Mouse (Mus musculus) telencephalon, adult 2 months (tissue): ENCODE measurements around the gene Jrkl.

ENCODE experiments used
- DNase-seq: peaks from one replicate; pipeline ENCODE4 v3.0.0-alpha.2; 2011; ENCODE audit warnings: low read depth, low spot score

Jrkl gene

GRCm38 (mm10) chr9:13245481-13245880 lies at the start of gene Jrkl:
Gene Jrkl, minus strand, starts transcription at chr9:13245829.
- peak; percentile 24 for DNase-seq

GRCm38 (mm10) chr9:13287482-13287881 lies 41.9 kb upstream of the Jrkl start:
- DNase-seq = no peak

GRCm38 (mm10) chr9:13273219-13273618 lies 27.6 kb upstream of the Jrkl start:
- no peak for DNase-seq

GRCm38 (mm10) chr9:13260980-13261379 lies 15.4 kb upstream of the Jrkl start:
- no peak for DNase-seq

GRCm38 (mm10) chr9:13258173-13258572 lies 12.5 kb upstream of the Jrkl start:
- DNase-seq = no peak

GRCm38 (mm10) chr9:13256726-13257125 lies 11.1 kb upstream of the Jrkl start:
- DNase-seq = no peak

- no peak for DNase-seq
Observed at GRCm38 (mm10) chr9:13251251-13251650, 5.6 kb upstream of the Jrkl start.

GRCm38 (mm10) chr9:13248104-13248503 lies 2.5 kb upstream of the Jrkl start:
- no peak for DNase-seq

GRCm38 (mm10) chr9:13246815-13247638 lies 1.4 kb upstream of the Jrkl start, which contains the start of gene Ccdc82:
Gene Ccdc82, plus strand, starts transcription at chr9:13246955.
- DNase-seq = peak; percentile 64

GRCm38 (mm10) chr9:13242321-13242720 lies 3.3 kb downstream of the Jrkl start:
- peak; percentile 19 for DNase-seq

GRCm38 (mm10) chr9:13231545-13232216 lies 13.9 kb downstream of the Jrkl start:
- DNase-seq = peak; percentile 13

GRCm38 (mm10) chr9:13230553-13230952 lies 15.1 kb downstream of the Jrkl start:
- DNase-seq = no peak

- no peak for DNase-seq
Observed at GRCm38 (mm10) chr9:13225872-13226271, 19.8 kb downstream of the Jrkl start.

GRCm38 (mm10) chr9:13206369-13206768 lies 39.3 kb downstream of the Jrkl start:
- no peak for DNase-seq

GRCm38 (mm10) chr9:13203681-13204080 lies 41.9 kb downstream of the Jrkl start:
- DNase-seq = no peak

GRCm38 (mm10) chr9:13203109-13203508 lies 42.5 kb downstream of the Jrkl start:
- no peak for DNase-seq

GRCm38 (mm10) chr9:13200079-13200478 lies 45.5 kb downstream of the Jrkl start:
- DNase-seq = no peak

GRCm38 (mm10) chr9:13195762-13196161 lies 49.9 kb downstream of the Jrkl start:
- DNase-seq = peak; percentile 38

GRCm38 (mm10) chr9:13195268-13195667 lies 50.4 kb downstream of the Jrkl start:
- peak; percentile 45 for DNase-seq

GRCm38 (mm10) chr9:13194619-13195018 lies 51.0 kb downstream of the Jrkl start:
- DNase-seq = no peak
